In genomic region chr5:136402622-136403564, GRCm38 (mm10) we compare ENCODE assay signal across 8 mouse cellular contexts.
A peak's percentile ranks its signal among the peaks of the same experiment; 100 is the strongest.
DNase-seq lines count a peak whose midpoint lies in the region; ATAC-seq lines count a peak whose summit lies in the region.

No protein-coding gene starts in this region.

- no peak for DNase-seq in heart, postnatal 4 days
- DNase-seq in midbrain, embryonic 11.5 days (ENCODE audit: low spot score, missing footprints) = no peak
- DNase-seq in limb, embryonic 10.5 days (ENCODE audit: low spot score) = peak; percentile 45
- DNase-seq in urinary bladder, adult 2 months (ENCODE audit: low spot score) = no peak
- no peak for DNase-seq in layer of hippocampus, postnatal 10 days (ENCODE audit: low spot score in 2 of 2)

- ATAC-seq in heart, embryonic 11.5 days (replicated peaks; ENCODE audit: insufficient number of reproducible peaks, low FRiP score, low TSS enrichment) = no peak
- ATAC-seq in midbrain, embryonic 13.5 days = 0 out of 2 replicates have a peak, but pooled peaks have one; percentile 56
- no peak for ATAC-seq in midbrain, embryonic 11.5 days (ENCODE audit: low FRiP score)
- peak; percentile 3; the same call in 1 of the 2 replicates for ATAC-seq in stomach, embryonic 15.5 days (ENCODE audit: insufficient read depth, low FRiP score, low read depth)

- no peaks in the 10 kb centered on the region; the same call in 1 of the 2 replicates for H3K36me3 ChIP-seq in heart, embryonic 11.5 days (ENCODE audit: control insufficient read depth, insufficient read depth, low read length)
- peaks cover 16% of the 10 kb centered on the region for H3K36me3 ChIP-seq in midbrain, embryonic 13.5 days
- H3K36me3 ChIP-seq in midbrain, embryonic 11.5 days (ENCODE audit: control insufficient read depth, insufficient read depth, low read length) = peaks cover 10% of the 10 kb centered on the region
- peaks cover 20% of the 10 kb centered on the region for H3K36me3 ChIP-seq in limb, embryonic 10.5 days
- peaks cover 8% of the 10 kb centered on the region; the same call in 1 of the 2 replicates for H3K36me3 ChIP-seq in stomach, embryonic 15.5 days

- peaks cover 4% of the 10 kb centered on the region; the same call in 1 of the 2 replicates for H3K9me3 ChIP-seq in heart, embryonic 11.5 days (replicated peaks; ENCODE audit: control insufficient read depth, low read length)
- H3K9me3 ChIP-seq in midbrain, embryonic 13.5 days = 0 out of 2 replicates have a peak, but pooled peaks cover 4% of the 10 kb centered on the region
- H3K9me3 ChIP-seq in midbrain, embryonic 11.5 days (ENCODE audit: control insufficient read depth, low read length) = peaks cover 3% of the 10 kb centered on the region; the same call in 1 of the 2 replicates
- 0 out of 2 replicates have a peak, but pooled peaks cover 1% of the 10 kb centered on the region for H3K9me3 ChIP-seq in limb, embryonic 10.5 days (replicated peaks)
- no peaks in the 10 kb centered on the region for H3K9me3 ChIP-seq in stomach, embryonic 15.5 days

- WGBS in heart, embryonic 11.5 days (ENCODE audit: insufficient replicate concordance) = 70% methylated on average over 15 of the region's 15 CpGs
- 79% methylated on average over 15 of the region's 15 CpGs for WGBS in midbrain, embryonic 13.5 days
- 91% methylated on average over 15 of the region's 15 CpGs for WGBS in midbrain, embryonic 11.5 days
- 66% methylated on average over 15 of the region's 15 CpGs for WGBS in limb, embryonic 10.5 days
- WGBS in stomach, embryonic 15.5 days = 39% methylated on average over 15 of the region's 15 CpGs

- H3K27ac ChIP-seq in heart, embryonic 11.5 days (ENCODE audit: low read depth, low read length) = peak overlapping the region; percentile 35; the same call in 1 of the 2 replicates
- peak overlapping the region; percentile 52 for H3K27ac ChIP-seq in midbrain, embryonic 13.5 days
- H3K27ac ChIP-seq in midbrain, embryonic 11.5 days (ENCODE audit: low read depth, low read length) = no peak overlapping the region
- H3K27ac ChIP-seq in limb, embryonic 10.5 days = peak overlapping the region; percentile 64
- H3K27ac ChIP-seq in stomach, embryonic 15.5 days = peak overlapping the region; percentile 78

- H3K4me2 ChIP-seq in heart, embryonic 11.5 days = no peak overlapping the region; the same call in 1 of the 2 replicates
- peak overlapping the region; percentile 19; the same call in 1 of the 2 replicates for H3K4me2 ChIP-seq in midbrain, embryonic 13.5 days (replicated peaks)
- no peak overlapping the region for H3K4me2 ChIP-seq in midbrain, embryonic 11.5 days
- H3K4me2 ChIP-seq in stomach, embryonic 15.5 days = peak overlapping the region; percentile 25

- peaks cover 17% of the 10 kb centered on the region for H3K4me1 ChIP-seq in heart, embryonic 11.5 days (ENCODE audit: control insufficient read depth, insufficient read depth, low read length)
- H3K4me1 ChIP-seq in midbrain, embryonic 13.5 days (replicated peaks) = peaks cover 12% of the 10 kb centered on the region
- H3K4me1 ChIP-seq in midbrain, embryonic 11.5 days (ENCODE audit: control insufficient read depth, insufficient read depth, low read length) = no peaks in the 10 kb centered on the region
- peaks cover 26% of the 10 kb centered on the region for H3K4me1 ChIP-seq in limb, embryonic 10.5 days
- peaks cover 16% of the 10 kb centered on the region for H3K4me1 ChIP-seq in stomach, embryonic 15.5 days

- no peaks in the 10 kb centered on the region for H3K27me3 ChIP-seq in heart, embryonic 11.5 days (ENCODE audit: control insufficient read depth, insufficient read depth, low read length)
- H3K27me3 ChIP-seq in midbrain, embryonic 13.5 days = no peaks in the 10 kb centered on the region
- H3K27me3 ChIP-seq in midbrain, embryonic 11.5 days (ENCODE audit: control insufficient read depth, insufficient read depth, low read length) = no peaks in the 10 kb centered on the region
- H3K27me3 ChIP-seq in limb, embryonic 10.5 days (ENCODE audit: low read depth, poor library complexity, severe bottlenecking) = no peaks in the 10 kb centered on the region; the same call in 1 of the 2 replicates
- H3K27me3 ChIP-seq in stomach, embryonic 15.5 days (replicated peaks) = no peaks in the 10 kb centered on the region

- no peak overlapping the region for H3K9ac ChIP-seq in heart, embryonic 11.5 days (ENCODE audit: low read depth, low read length)
- H3K9ac ChIP-seq in midbrain, embryonic 13.5 days (replicated peaks) = no peak overlapping the region
- H3K9ac ChIP-seq in midbrain, embryonic 11.5 days (ENCODE audit: low read length) = no peak overlapping the region
- H3K9ac ChIP-seq in stomach, embryonic 15.5 days = no peak overlapping the region

- no peak overlapping the region for H3K4me3 ChIP-seq in heart, embryonic 11.5 days (ENCODE audit: low read depth, low read length)
- H3K4me3 ChIP-seq in midbrain, embryonic 13.5 days (replicated peaks) = no peak overlapping the region
- no peak overlapping the region for H3K4me3 ChIP-seq in midbrain, embryonic 11.5 days (ENCODE audit: low read depth, low read length)
- peak overlapping the region; percentile 21; the same call in 1 of the 2 replicates for H3K4me3 ChIP-seq in limb, embryonic 10.5 days
- no peak overlapping the region; the same call in 1 of the 2 replicates for H3K4me3 ChIP-seq in stomach, embryonic 15.5 days (replicated peaks)

Comparison
In these comparisons a context has a peak if more than half of its experiments do, and no peak if none do; other contexts are left out.
1. ATAC-seq: peak in midbrain, embryonic 13.5 days (single experiment) and stomach, embryonic 15.5 days (single experiment); none in heart, embryonic 11.5 days (single experiment) and midbrain, embryonic 11.5 days (single experiment).
2. H3K4me2 ChIP-seq: peak in midbrain, embryonic 13.5 days (single experiment) and stomach, embryonic 15.5 days (single experiment); none in heart, embryonic 11.5 days (single experiment) and midbrain, embryonic 11.5 days (single experiment).